Mouse (Mus musculus) lung, postnatal 0 days (tissue): ENCODE measurements around the gene Ehbp1.

Experiments
- CTCF ChIP-seq: IDR thresholded peaks from 2 replicates; pipeline ENCODE4 v1.5.1; 2016; ENCODE audit warnings: antibody characterized with exemption, mild to moderate bottlenecking
- EP300 ChIP-seq: IDR thresholded peaks from 2 replicates; pipeline ENCODE4 v1.6.1; 2016; ENCODE audit warnings: antibody characterized with exemption, mild to moderate bottlenecking, control low read depth

GRCm38 (mm10) chr11:22180146-22180545 lies 161.9 kb downstream of the Ehbp1 start:
- no peak for TF ChIP-seq EP300
- no peak for TF ChIP-seq CTCF
